Mouse (Mus musculus) megakaryocyte progenitor cell, adult 5-6 weeks (primary cell): Measurements from ENCODE around the gene B4galnt2. TPM values are rescaled to one million over a fixed set of nuclear protein-coding genes. Genes with fewer than 3 reads are reported as not detected.
"Not testable (repeated sequence)": the region's sequence is repeated elsewhere in the genome, so short reads cannot be mapped to it uniquely, and the experiment has no call there.

ENCODE experiments used
- ATAC-seq: replicated peaks from 2 replicates; pipeline ENCODE4 v1.8.0; 2016; ENCODE audit warnings: mild to moderate bottlenecking, moderate TSS enrichment, inconsistent platforms; ENCODE audit not compliant: poor library complexity
- total RNA-seq, 2 experiments: library from RNA; stranded (forward) in 1 of 2; stranded (reverse) in 1 of 2; fragments of 157-497, 149-512 nt in 1 of 2; fragments of 200-1000 nt in 1 of 2; gene quantifications; 2 replicates each; pipeline versions ENCODE4 v1.2.3 to v1.2.4; 2015 to 2017

The B4galnt2 gene
- total RNA-seq, 2 experiments from 2014 or later: not detected

- ATAC-seq: no peak
Observed at GRCm38 (mm10) chr11:95904290-95904689, 10.4 kb downstream of the B4galnt2 start.

GRCm38 (mm10) chr11:95896446-95897179, 18.1 kb downstream of the B4galnt2 start:
- ATAC-seq: peak; percentile 79

GRCm38 (mm10) chr11:95890462-95891051, 24.1 kb downstream of the B4galnt2 start:
- ATAC-seq: no peak

- not testable (repeated sequence) for ATAC-seq
Observed at GRCm38 (mm10) chr11:95879861-95880260, 34.8 kb downstream of the B4galnt2 start.

GRCm38 (mm10) chr11:95876296-95876695, 38.4 kb downstream of the B4galnt2 start:
- ATAC-seq: peak; percentile 79

GRCm38 (mm10) chr11:95875804-95876203, 38.9 kb downstream of the B4galnt2 start:
- ATAC-seq: peak; percentile 83

GRCm38 (mm10) chr11:95869918-95870470, 44.7 kb downstream of the B4galnt2 start:
- peak; percentile 58 for ATAC-seq

- no peak; the same call in 1 of the 2 replicates for ATAC-seq
Observed at GRCm38 (mm10) chr11:95869442-95869841, 45.2 kb downstream of the B4galnt2 start.

- no peak for ATAC-seq
Observed at GRCm38 (mm10) chr11:95861397-95861796, 53.3 kb downstream of the B4galnt2 start.

- peak; percentile 40 for ATAC-seq
Observed at GRCm38 (mm10) chr11:95860071-95860490, 54.6 kb downstream of the B4galnt2 start.

- ATAC-seq: peak; percentile 48
Observed at GRCm38 (mm10) chr11:95859468-95859855, 55.2 kb downstream of the B4galnt2 start.

GRCm38 (mm10) chr11:95858528-95859467, 55.9 kb downstream of the B4galnt2 start:
- peak; percentile 87 for ATAC-seq

GRCm38 (mm10) chr11:95857716-95858527, 56.8 kb downstream of the B4galnt2 start:
- no peak for ATAC-seq

GRCm38 (mm10) chr11:95857306-95857705, 57.4 kb downstream of the B4galnt2 start:
- no peak for ATAC-seq

- ATAC-seq: peak; percentile 37; the same call in 1 of the 2 replicates
Observed at GRCm38 (mm10) chr11:95853684-95854083, 61.0 kb downstream of the B4galnt2 start.

GRCm38 (mm10) chr11:95850898-95851297, 63.8 kb downstream of the B4galnt2 start:
- ATAC-seq: peak; percentile 31; the same call in 1 of the 2 replicates

GRCm38 (mm10) chr11:95844935-95845334, 69.8 kb downstream of the B4galnt2 start:
- ATAC-seq: no peak

- no peak for ATAC-seq
Observed at GRCm38 (mm10) chr11:95843421-95843950, 71.2 kb downstream of the B4galnt2 start.

GRCm38 (mm10) chr11:95842953-95843352, 71.7 kb downstream of the B4galnt2 start:
- ATAC-seq: peak; percentile 52
